Mouse (Mus musculus) heart, adult 2 months (tissue): ENCODE data around the gene Phf20. TPM values are rescaled to one million over a fixed set of nuclear protein-coding genes. Genes with fewer than 3 reads are reported as not detected.

ENCODE experiments used
- DNase-seq, 2 experiments: peaks; one replicate each; pipeline ENCODE4 v3.0.0; 2021
- H3K27ac ChIP-seq: fragments of 200-600 bp; 2 replicates; pipeline ENCODE4 v1.8.1; 2022
- H3K27me3 ChIP-seq: fragments of 200-500 bp; 2 replicates; pipeline ENCODE4 v1.6.1; 2012; ENCODE audit warnings: mild to moderate bottlenecking, low read length, inconsistent platforms, mixed read lengths; ENCODE audit not compliant: control insufficient read depth, insufficient read depth
- H3K36me3 ChIP-seq: fragments of 200-500 bp; 2 replicates; pipeline ENCODE4 v1.6.1; 2012; ENCODE audit warnings: low read length, inconsistent platforms; ENCODE audit not compliant: control insufficient read depth, insufficient read depth
- H3K4me1 ChIP-seq: fragments of 200-500 bp; 2 replicates; pipeline ENCODE4 v1.6.1; 2011; ENCODE audit warnings: low read length; ENCODE audit not compliant: control insufficient read depth, insufficient read depth
- H3K4me3 ChIP-seq: fragments of 200-600 bp; 2 replicates; pipeline ENCODE4 v1.8.1; 2022
- H3K79me2 ChIP-seq: fragments of 200-500 bp; replicated peaks from 2 replicates; pipeline ENCODE4 v1.6.1; 2012; ENCODE audit warnings: mild to moderate bottlenecking, inconsistent platforms, low read length, moderate library complexity, mixed read lengths; ENCODE audit not compliant: control insufficient read depth, insufficient read depth
- H3K9ac ChIP-seq: fragments of 200-500 bp; 2 replicates; pipeline ENCODE4 v1.6.1; 2012; ENCODE audit warnings: low read depth, mild to moderate bottlenecking, control low read depth, inconsistent platforms, low read length, mixed read lengths
- CTCF ChIP-seq: fragments of 200-600 bp; IDR thresholded peaks from 2 replicates; pipeline ENCODE4 v1.8.1; 2022; ENCODE audit warnings: antibody characterized with exemption, mild to moderate bottlenecking, moderate library complexity
- EP300 ChIP-seq: fragments of 200-500 bp; IDR thresholded peaks from 2 replicates; pipeline ENCODE4 v1.6.1; 2011; ENCODE audit warnings: low read depth, low read length, control low read depth; ENCODE audit not compliant: insufficient read depth
- POLR2A ChIP-seq: fragments of 200-500 bp; IDR thresholded peaks from 2 replicates; pipeline ENCODE4 v1.6.1; 2011; ENCODE audit warnings: mild to moderate bottlenecking, low read depth, low read length, control low read depth; ENCODE audit not compliant: insufficient read depth
- WGBS: fragments of 180-500 bp; shearing (Covaris S2); methylation state at CpG from one replicate; pipeline ENCODE4 v1.1.7; 2018; 5-methylcytosine and 5-hydroxymethylcytosine counted together
- intact Hi-C: fragments of 180-260 bp; cut with DNase I; formaldehyde crosslinking; loops from one replicate; pipeline ENCODE4 v1.15.1; 2025
- polyA plus RNA-seq: library from polyadenylated mRNA; depleted of rRNA; stranded (reverse); fragments of >200 nt; gene quantifications from 2 replicates; pipeline ENCODE4 v1.2.3, GENCODE M21; 2012
- total RNA-seq, 2 experiments: library from RNA; stranded (reverse); gene quantifications; 2 replicates each; pipeline ENCODE4 v1.2.3; 2021

Gene Phf20
- total and polyA plus RNA-seq, 3 experiments: 7.1 to 20.0 (median 15.6) TPM

DNA sequence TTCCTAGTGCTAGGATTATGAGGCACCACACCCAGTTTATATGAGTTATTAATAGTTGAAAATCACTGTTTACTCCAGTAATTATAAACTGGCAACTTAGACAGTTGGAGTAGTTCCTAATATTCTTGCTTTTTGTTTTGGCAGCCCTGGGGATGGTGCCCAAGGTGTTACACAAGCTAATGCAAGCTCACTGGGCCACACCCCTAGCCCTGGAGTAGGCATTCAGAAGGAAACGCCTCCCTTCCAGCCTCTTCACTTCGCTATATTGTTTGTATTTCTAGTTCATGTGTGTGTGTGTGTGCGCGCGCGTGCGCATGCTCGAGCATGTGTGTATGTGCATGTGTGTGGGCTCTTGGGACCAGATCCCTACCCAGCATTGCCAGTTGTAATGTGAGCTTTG is 46.7 kb downstream of the Phf20 start:
- no peak overlapping the region for H3K27ac ChIP-seq
- WGBS: 91% methylated on average over 8 of the region's 8 CpGs
- no peak overlapping the region for H3K4me3 ChIP-seq
- H3K4me1 ChIP-seq: peaks cover 3% of the 10 kb centered on the region; the same call in 1 of the 2 replicates
- intact Hi-C loops: no loop called here
- TF ChIP-seq CTCF (no peak), POLR2A (no peak), EP300 (no peak)
- H3K36me3 ChIP-seq: peaks cover 7% of the 10 kb centered on the region; the same call in 1 of the 2 replicates
- DNase-seq: no peak
- H3K27me3 ChIP-seq: no peaks in the 10 kb centered on the region
- no peaks in the 10 kb centered on the region for H3K79me2 ChIP-seq
- H3K9ac ChIP-seq: no peak overlapping the region

DNA sequence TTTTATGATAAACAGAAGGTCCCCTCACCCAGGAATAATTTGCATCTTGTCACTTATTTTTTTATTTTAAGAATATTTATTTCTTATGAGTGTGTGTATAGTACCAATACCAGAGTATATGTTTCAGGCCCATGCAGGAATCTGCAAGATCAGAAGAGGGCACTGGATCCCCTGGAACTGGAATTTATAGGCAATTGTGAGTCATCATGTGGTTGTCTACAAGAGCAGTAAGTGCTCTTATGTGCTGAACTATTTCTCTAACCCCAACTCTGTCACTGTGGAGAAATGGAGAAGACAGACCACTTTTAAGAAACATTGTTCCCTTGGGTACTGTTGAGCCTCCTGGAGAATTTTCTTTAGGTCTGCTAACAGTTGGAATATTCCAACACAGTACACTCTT is 51.3 kb downstream of the Phf20 start:
- intact Hi-C loops: no loop called here
- Histone ChIP-seq H3K9ac (no peak overlapping the region), H3K27me3 (no peaks in the 10 kb centered on the region), H3K27ac (no peak overlapping the region), H3K79me2 (no peaks in the 10 kb centered on the region; the same call in 1 of the 2 replicates), H3K36me3 (peaks cover 7% of the 10 kb centered on the region; the same call in 1 of the 2 replicates), H3K4me3 (no peak overlapping the region), H3K4me1 (peaks cover 3% of the 10 kb centered on the region; the same call in 1 of the 2 replicates)
- DNase-seq: no peak
- TF ChIP-seq CTCF (no peak), POLR2A (no peak), EP300 (no peak)

DNA sequence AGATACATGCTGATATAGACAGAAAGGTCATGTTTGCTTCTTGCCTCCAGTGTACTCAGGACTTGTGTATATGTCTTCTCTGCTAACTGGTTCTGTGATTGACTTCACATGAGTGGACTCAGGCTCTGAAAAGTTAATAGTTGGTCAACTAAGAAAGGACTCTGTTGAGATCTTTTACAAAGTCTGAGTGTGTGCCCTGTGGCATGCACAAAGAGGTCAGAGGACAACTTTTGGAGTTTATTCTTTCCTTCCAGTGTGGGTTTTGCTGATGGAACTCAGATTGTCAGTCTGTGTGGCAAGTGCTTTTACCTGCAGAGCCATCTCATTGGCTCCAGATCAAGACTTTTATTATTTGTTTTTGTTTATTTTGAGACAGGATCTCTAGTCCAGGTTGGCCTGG is 54.5 kb downstream of the Phf20 start:
- intact Hi-C loops: no loop called here
- H3K4me3 ChIP-seq: no peak overlapping the region
- H3K9ac ChIP-seq: no peak overlapping the region
- no peak for DNase-seq
- no peaks in the 10 kb centered on the region; the same call in 1 of the 2 replicates for H3K79me2 ChIP-seq
- TF ChIP-seq EP300: no peak
- no peak for TF ChIP-seq CTCF
- TF ChIP-seq POLR2A: no peak
- no peaks in the 10 kb centered on the region for H3K27me3 ChIP-seq
- H3K27ac ChIP-seq: no peak overlapping the region
- H3K4me1 ChIP-seq: peaks cover 3% of the 10 kb centered on the region; the same call in 1 of the 2 replicates
- H3K36me3 ChIP-seq: peaks cover 5% of the 10 kb centered on the region; the same call in 1 of the 2 replicates

DNA sequence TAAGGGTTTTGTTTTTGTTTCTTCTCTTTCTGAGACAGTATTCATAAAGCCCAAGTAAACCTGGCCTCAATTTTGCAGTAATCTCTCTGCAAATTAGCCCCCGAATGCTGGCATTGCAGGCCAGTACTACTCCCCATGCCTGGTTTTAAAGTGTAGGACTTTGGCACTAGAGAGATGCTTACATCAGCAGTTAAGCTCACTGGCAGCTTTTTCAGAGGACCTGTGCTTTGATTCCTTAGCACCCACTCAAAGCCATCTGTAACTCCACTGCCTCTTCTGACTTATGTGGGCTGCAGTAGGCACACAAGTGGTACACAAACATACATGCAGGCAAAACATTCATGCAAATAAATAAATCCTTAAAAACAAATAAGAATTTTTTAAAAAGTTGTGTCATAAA is 55.0 kb downstream of the Phf20 start:
- WGBS: 94% methylated on average over 1 of the region's 1 CpGs
- intact Hi-C loops: no loop called here
- DNase-seq: no peak
- Histone ChIP-seq H3K27ac (no peak overlapping the region), H3K36me3 (peaks cover 6% of the 10 kb centered on the region), H3K4me1 (peaks cover 2% of the 10 kb centered on the region; the same call in 1 of the 2 replicates), H3K4me3 (no peak overlapping the region), H3K79me2 (no peaks in the 10 kb centered on the region; the same call in 1 of the 2 replicates), H3K27me3 (no peaks in the 10 kb centered on the region), H3K9ac (no peak overlapping the region)
- no peak for TF ChIP-seq CTCF

DNA sequence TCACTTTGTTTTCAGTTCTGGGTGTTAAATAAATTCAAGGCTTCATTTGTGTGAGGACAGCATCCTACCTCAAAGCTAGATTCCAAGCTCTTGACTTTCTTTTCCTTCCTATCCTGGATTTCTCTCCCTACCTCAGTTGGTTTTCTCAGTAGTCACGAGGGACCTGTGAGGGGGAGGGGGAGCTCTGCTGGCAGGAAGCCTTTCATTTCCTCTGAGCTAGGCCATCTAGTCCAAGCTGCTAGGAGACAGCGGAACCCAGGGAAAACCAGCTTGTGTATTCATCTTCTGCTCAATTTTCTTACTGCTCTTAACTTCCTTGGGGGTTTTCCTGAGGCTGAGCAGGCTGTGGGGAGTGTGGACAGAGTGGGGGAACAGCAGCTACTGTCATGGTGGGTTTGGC is 60.8 kb downstream of the Phf20 start:
- no peaks in the 10 kb centered on the region; the same call in 1 of the 2 replicates for H3K79me2 ChIP-seq
- TF ChIP-seq CTCF (no peak), POLR2A (no peak), EP300 (0 out of 2 replicates have a peak, but pooled peaks have one; percentile 53)
- no peak overlapping the region for H3K9ac ChIP-seq
- no peaks in the 10 kb centered on the region for H3K27me3 ChIP-seq
- H3K27ac ChIP-seq: peak overlapping the region; percentile 75
- DNase-seq: peak; percentile 62 to 69
- WGBS: 38% methylated on average over 2 of the region's 2 CpGs
- intact Hi-C loops: loop anchor here (5.0 kb wide), 2 partner anchors 60 to 75 kb away; partner anchors contain the start of genes Phf20 and Rbm39
- no peak overlapping the region for H3K4me3 ChIP-seq
- peaks cover 12% of the 10 kb centered on the region for H3K4me1 ChIP-seq
- peaks cover 11% of the 10 kb centered on the region for H3K36me3 ChIP-seq

DNA sequence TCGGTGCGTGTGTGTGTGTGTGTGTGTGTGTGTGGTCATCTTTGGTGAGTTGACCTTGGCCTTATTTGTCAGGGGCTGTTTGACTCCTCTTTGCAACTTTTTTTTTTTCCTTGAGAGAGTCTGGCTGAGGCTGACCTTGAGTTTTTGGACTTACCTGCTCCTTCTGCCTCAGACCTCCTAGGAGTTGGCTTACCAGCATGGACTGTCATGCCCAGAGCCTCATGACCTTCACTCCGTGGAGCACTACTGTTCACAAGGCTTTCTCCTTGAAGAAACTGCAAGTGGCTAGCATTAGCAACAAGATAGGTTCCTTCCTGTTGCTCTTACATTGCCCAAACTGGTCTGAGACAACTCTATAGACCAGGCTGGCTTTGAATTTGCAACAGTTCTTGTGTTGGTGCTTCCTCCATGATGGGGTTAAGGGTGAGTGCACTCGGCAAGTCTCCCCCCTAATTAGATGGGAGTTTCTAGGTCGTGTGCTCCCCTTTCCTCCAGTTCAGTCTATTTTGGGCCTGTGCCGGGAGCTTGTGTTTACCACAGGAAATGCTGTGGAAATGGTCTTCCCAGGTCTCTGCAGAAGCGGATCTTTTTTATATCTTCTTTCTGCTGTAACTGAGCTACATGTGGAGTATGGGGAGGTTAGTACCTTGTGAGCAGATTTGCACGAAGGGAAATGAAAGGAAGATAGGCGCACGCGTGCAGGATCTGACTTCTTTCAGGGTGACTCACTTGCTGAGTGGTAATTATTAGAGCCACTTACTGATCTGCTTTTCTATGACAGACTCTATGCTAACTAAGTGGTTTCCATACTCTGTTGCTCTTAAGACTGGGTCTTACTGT is 61.9 kb downstream of the Phf20 start:
- peak overlapping the region; percentile 17 for H3K4me3 ChIP-seq
- H3K36me3 ChIP-seq: peaks cover 11% of the 10 kb centered on the region
- peak overlapping the region; percentile 75 for H3K27ac ChIP-seq
- intact Hi-C loops: loop anchor here (5.0 kb wide), 2 partner anchors 61 to 76 kb away; partner anchors contain the start of genes Phf20 and Rbm39
- TF ChIP-seq CTCF (no peak), POLR2A (no peak), EP300 (no peak)
- H3K4me1 ChIP-seq: peaks cover 12% of the 10 kb centered on the region
- H3K27me3 ChIP-seq: no peaks in the 10 kb centered on the region
- peak overlapping the region; percentile 66 for H3K9ac ChIP-seq
- 32% methylated on average over 11 of the region's 11 CpGs for WGBS
- no peaks in the 10 kb centered on the region; the same call in 1 of the 2 replicates for H3K79me2 ChIP-seq
- DNase-seq: peak; percentile 36 to 41
